Mouse (Mus musculus): ENCODE results near the gene St13.

St13 gene

GRCm38 (mm10) chr15:81313928-81314327 lies 85.9 kb downstream of the St13 start:
- DNase-seq: no peak

Data from kidney, postnatal 4 days (tissue).